7 mouse cellular contexts compared by ENCODE assay signal in the genomic region with DNA sequence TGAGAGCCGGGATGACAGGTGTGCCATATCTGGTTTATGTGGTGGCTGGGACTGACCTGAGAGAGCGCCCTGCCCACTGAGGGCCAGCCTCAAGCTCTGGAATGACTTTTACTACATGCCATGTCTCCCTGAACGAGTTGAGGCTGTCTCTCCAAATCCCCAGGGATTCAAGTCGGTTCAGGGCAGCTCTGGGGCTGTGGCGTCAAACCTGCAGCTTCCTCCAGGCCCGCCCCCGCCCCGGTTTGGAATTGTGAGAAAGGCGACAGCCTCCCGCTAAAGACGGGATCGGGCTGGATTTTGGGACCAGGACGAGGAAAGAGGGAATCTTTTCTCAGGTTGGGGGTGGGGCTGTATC. TPM values are rescaled to one million over a fixed set of nuclear protein-coding genes. Genes with fewer than 3 reads are reported as not detected.
DNase-seq lines count a peak whose midpoint lies in the region; ATAC-seq lines count a peak whose summit lies in the region.

No protein-coding gene starts in this region.

- no peaks in the 10 kb centered on the region for H3K9me3 ChIP-seq in lung, embryonic 15.5 days
- no peaks in the 10 kb centered on the region for H3K9me3 ChIP-seq in embryonic facial prominence, embryonic 13.5 days
- no peaks in the 10 kb centered on the region for H3K9me3 ChIP-seq in hindbrain, embryonic 12.5 days (replicated peaks)
- no peaks in the 10 kb centered on the region for H3K9me3 ChIP-seq in midbrain, embryonic 10.5 days (replicated peaks)

- peaks cover 18% of the 10 kb centered on the region for H3K4me1 ChIP-seq in lung, embryonic 15.5 days
- H3K4me1 ChIP-seq in embryonic facial prominence, embryonic 13.5 days: peaks cover 14% of the 10 kb centered on the region
- peaks cover 12% of the 10 kb centered on the region for H3K4me1 ChIP-seq in hindbrain, embryonic 12.5 days
- H3K4me1 ChIP-seq in midbrain, embryonic 10.5 days: peaks cover 25% of the 10 kb centered on the region

- H3K36me3 ChIP-seq in lung, embryonic 15.5 days: no peaks in the 10 kb centered on the region
- H3K36me3 ChIP-seq in embryonic facial prominence, embryonic 13.5 days: no peaks in the 10 kb centered on the region
- no peaks in the 10 kb centered on the region for H3K36me3 ChIP-seq in hindbrain, embryonic 12.5 days
- H3K36me3 ChIP-seq in midbrain, embryonic 10.5 days: no peaks in the 10 kb centered on the region

- H3K27ac ChIP-seq in lung, embryonic 15.5 days: no peak overlapping the region
- H3K27ac ChIP-seq in embryonic facial prominence, embryonic 13.5 days: no peak overlapping the region
- H3K27ac ChIP-seq in hindbrain, embryonic 12.5 days: no peak overlapping the region
- H3K27ac ChIP-seq in midbrain, embryonic 10.5 days (replicated peaks): no peak overlapping the region

- WGBS in lung, embryonic 15.5 days: 2% methylated on average over 13 of the region's 13 CpGs
- WGBS in embryonic facial prominence, embryonic 13.5 days: 3% methylated on average over 13 of the region's 13 CpGs
- 3% methylated on average over 13 of the region's 13 CpGs for WGBS in hindbrain, embryonic 12.5 days
- 2% methylated on average over 13 of the region's 13 CpGs for WGBS in midbrain, embryonic 10.5 days

- H3K4me2 ChIP-seq in lung, embryonic 15.5 days: peak overlapping the region; percentile 87
- peak overlapping the region; percentile 73 for H3K4me2 ChIP-seq in embryonic facial prominence, embryonic 13.5 days
- peak overlapping the region; percentile 61 for H3K4me2 ChIP-seq in hindbrain, embryonic 12.5 days (replicated peaks)

- DNase-seq in lung, postnatal 4 days: no peak
- peak; percentile 18 for DNase-seq in midbrain, embryonic 10.5 days (ENCODE audit: low spot score)
- DNase-seq in left cerebral cortex, postnatal 4 days: no peak

- H3K9ac ChIP-seq in lung, embryonic 15.5 days: peak overlapping the region; percentile 37
- H3K9ac ChIP-seq in embryonic facial prominence, embryonic 13.5 days: peak overlapping the region; percentile 41
- H3K9ac ChIP-seq in hindbrain, embryonic 12.5 days: no peak overlapping the region

- no peaks in the 10 kb centered on the region for H3K27me3 ChIP-seq in lung, embryonic 15.5 days
- peaks cover 37% of the 10 kb centered on the region for H3K27me3 ChIP-seq in embryonic facial prominence, embryonic 13.5 days
- H3K27me3 ChIP-seq in hindbrain, embryonic 12.5 days: peaks cover 68% of the 10 kb centered on the region
- H3K27me3 ChIP-seq in midbrain, embryonic 10.5 days (ENCODE audit: low read depth, poor library complexity, severe bottlenecking): peaks cover 47% of the 10 kb centered on the region

- intact Hi-C loops in left cerebral cortex, postnatal 4 days (cut with DNase I): no loop called here

- peak overlapping the region; percentile 49 for H3K4me3 ChIP-seq in lung, embryonic 15.5 days
- H3K4me3 ChIP-seq in embryonic facial prominence, embryonic 13.5 days: peak overlapping the region; percentile 55
- peak overlapping the region; percentile 38 for H3K4me3 ChIP-seq in hindbrain, embryonic 12.5 days
- peak overlapping the region; percentile 55 for H3K4me3 ChIP-seq in midbrain, embryonic 10.5 days

- peak; percentile 13 for ATAC-seq in lung, embryonic 15.5 days (ENCODE audit: borderline replicate concordance, extremely low read depth, low FRiP score, low TSS enrichment)
- no peak for ATAC-seq in embryonic facial prominence, embryonic 13.5 days (ENCODE audit: insufficient number of reproducible peaks, insufficient read depth, low FRiP score, low TSS enrichment, low read depth)
- peak; percentile 20 for ATAC-seq in hindbrain, embryonic 12.5 days (ENCODE audit: low FRiP score)
- no peak for ATAC-seq in monocyte, adult 5-6 weeks (replicated peaks; ENCODE audit: insufficient number of reproducible peaks, low FRiP score, low TSS enrichment, poor library complexity, severe bottlenecking)

RNA-seq across cellular contexts. Expression of gene Vav1, which starts 2.9 kb away (rescaled TPM):
- 3.2 and 6.1 TPM in 2 replicates for polyA plus RNA-seq in lung, embryonic 15.5 days (2015; fragmentation: Nextera tagmentation; extraction: Ambion mirVana)
- 2.6 and 2.9 TPM in 2 replicates for polyA plus RNA-seq in embryonic facial prominence, embryonic 13.5 days (2015; fragmentation: Nextera tagmentation; extraction: Ambion mirVana)
- 1.9 and 2.0 TPM in 2 replicates for polyA plus RNA-seq in hindbrain, embryonic 12.5 days (2016; fragmentation: Nextera tagmentation; extraction: Ambion mirVana)
- polyA plus RNA-seq in midbrain, embryonic 10.5 days (2016; fragmentation: Nextera tagmentation; extraction: Ambion mirVana): 1.9 and 2.0 TPM in 2 replicates
- 1 to 10 TPM; 2.1 to 2.3 TPM for total RNA-seq in left cerebral cortex, postnatal 4 days (2021)
- total RNA-seq in monocyte, adult 5-6 weeks (2017): 267 to 324 TPM (median 306 TPM) in 3 replicates

RNA-seq across cellular contexts. Expression of gene Trip10, which starts 26.7 kb away (rescaled TPM):
- 49.0 TPM in 2 replicates for polyA plus RNA-seq in lung, embryonic 15.5 days (2015; fragmentation: Nextera tagmentation; extraction: Ambion mirVana)
- 38.1 and 41.5 TPM in 2 replicates for polyA plus RNA-seq in embryonic facial prominence, embryonic 13.5 days (2015; fragmentation: Nextera tagmentation; extraction: Ambion mirVana)
- 23.5 and 23.9 TPM in 2 replicates for polyA plus RNA-seq in hindbrain, embryonic 12.5 days (2016; fragmentation: Nextera tagmentation; extraction: Ambion mirVana)
- 34.0 and 42.1 TPM in 2 replicates for polyA plus RNA-seq in midbrain, embryonic 10.5 days (2016; fragmentation: Nextera tagmentation; extraction: Ambion mirVana)
- 1 to 10 TPM; 5.1 to 6.1 TPM for total RNA-seq in left cerebral cortex, postnatal 4 days (2021)
- 4.5 to 10.8 TPM (median 9.2 TPM) in 3 replicates for total RNA-seq in monocyte, adult 5-6 weeks (2017)

RNA-seq across cellular contexts. Expression of gene Gpr108, which starts 27.7 kb away (rescaled TPM):
- polyA plus RNA-seq in lung, embryonic 15.5 days (2015; fragmentation: Nextera tagmentation; extraction: Ambion mirVana): 33.1 and 37.3 TPM in 2 replicates
- polyA plus RNA-seq in embryonic facial prominence, embryonic 13.5 days (2015; fragmentation: Nextera tagmentation; extraction: Ambion mirVana): 31.6 and 33.1 TPM in 2 replicates
- polyA plus RNA-seq in hindbrain, embryonic 12.5 days (2016; fragmentation: Nextera tagmentation; extraction: Ambion mirVana): 24.7 and 27.1 TPM in 2 replicates
- 23.9 and 26.0 TPM in 2 replicates for polyA plus RNA-seq in midbrain, embryonic 10.5 days (2016; fragmentation: Nextera tagmentation; extraction: Ambion mirVana)
- 10 to 100 TPM; 11.7 to 12.6 TPM for total RNA-seq in left cerebral cortex, postnatal 4 days (2021)
- total RNA-seq in monocyte, adult 5-6 weeks (2017): 27.2 to 32.8 TPM (median 27.8 TPM) in 3 replicates

RNA-seq across cellular contexts. Expression of gene C3, which starts 48.0 kb away (rescaled TPM):
- polyA plus RNA-seq in lung, embryonic 15.5 days (2015; fragmentation: Nextera tagmentation; extraction: Ambion mirVana): 2.5 and 3.7 TPM in 2 replicates
- 0.13 and 4.8 TPM in 2 replicates for polyA plus RNA-seq in embryonic facial prominence, embryonic 13.5 days (2015; fragmentation: Nextera tagmentation; extraction: Ambion mirVana)
- 0.76 and 1.2 TPM in 2 replicates for polyA plus RNA-seq in hindbrain, embryonic 12.5 days (2016; fragmentation: Nextera tagmentation; extraction: Ambion mirVana)
- polyA plus RNA-seq in midbrain, embryonic 10.5 days (2016; fragmentation: Nextera tagmentation; extraction: Ambion mirVana): 0.07 TPM in 1 of 2 replicates, not detected in the other
- total RNA-seq in left cerebral cortex, postnatal 4 days (2021): 1 to 10 TPM in 1 of 2 experiments, under 1 TPM in 1; 0.46 to 1.2 TPM
- 96.6 to 152 TPM (median 129 TPM) in 3 replicates for total RNA-seq in monocyte, adult 5-6 weeks (2017)

Comparison
In these comparisons a context has a peak if more than half of its experiments do, and no peak if none do; other contexts are left out.
1. ATAC-seq: peak in lung, embryonic 15.5 days (single experiment) and hindbrain, embryonic 12.5 days (single experiment); none in embryonic facial prominence, embryonic 13.5 days (single experiment) and monocyte, adult 5-6 weeks (single experiment).
2. Peak in every context shown above with its lines, with median percentiles within 50 percentile points of each other: H3K4me2 ChIP-seq and H3K4me3 ChIP-seq.